Mouse (Mus musculus) stomach, postnatal 0 days (tissue): ENCODE results near the gene Ptpn6. TPM values are rescaled to one million over a fixed set of nuclear protein-coding genes. Genes with fewer than 3 reads are reported as not detected.

Experiments used
- ATAC-seq: fragments of 200-750 bp; cut with Nextera tagmentation; 2 replicates; pipeline ENCODE4 v1.8.0; 2017; ENCODE audit not compliant: low FRiP score, low TSS enrichment
- DNase-seq: peaks from one replicate; pipeline ENCODE4 v3.0.0-alpha.2; 2016; ENCODE audit warnings: low spot score
- H3K27ac ChIP-seq: fragments of 300-500 bp; sonication (generic); replicated peaks from 2 replicates; pipeline ENCODE4 v1.5.1; 2014; ENCODE audit warnings: mild to moderate bottlenecking, control low read depth
- H3K27me3 ChIP-seq: fragments of 300-500 bp; sonication (generic); 2 replicates; pipeline ENCODE4 v1.6.1; 2014; ENCODE audit warnings: low read length; ENCODE audit not compliant: control insufficient read depth, insufficient read depth
- H3K36me3 ChIP-seq: fragments of 300-500 bp; sonication (generic); 2 replicates; pipeline ENCODE4 v1.6.1; 2014; ENCODE audit warnings: low read length, mixed read lengths; ENCODE audit not compliant: control insufficient read depth, insufficient read depth
- H3K4me1 ChIP-seq: fragments of 300-500 bp; sonication (generic); replicated peaks from 2 replicates; pipeline ENCODE4 v1.6.1; 2014; ENCODE audit warnings: antibody characterized with exemption; ENCODE audit not compliant: control insufficient read depth, insufficient read depth
- H3K4me2 ChIP-seq: fragments of 300-500 bp; sonication (generic); replicated peaks from 2 replicates; pipeline ENCODE4 v1.6.1; 2014; ENCODE audit warnings: low read depth, mild to moderate bottlenecking, control low read depth, moderate library complexity
- H3K4me3 ChIP-seq: fragments of 300-500 bp; sonication (generic); 2 replicates; pipeline ENCODE4 v1.5.1; 2014; ENCODE audit warnings: low read depth, low read length, control low read depth
- H3K9ac ChIP-seq: fragments of 300-500 bp; sonication (generic); 2 replicates; pipeline ENCODE4 v1.6.1; 2014; ENCODE audit warnings: mild to moderate bottlenecking, low read length, control low read depth, mixed read lengths
- H3K9me3 ChIP-seq: fragments of 300-500 bp; sonication (generic); 2 replicates; pipeline ENCODE4 v1.6.1; 2016; ENCODE audit warnings: low read length; ENCODE audit not compliant: control insufficient read depth
- CTCF ChIP-seq: IDR thresholded peaks from 2 replicates; pipeline ENCODE4 v1.5.1; 2016; ENCODE audit warnings: antibody characterized with exemption, low read depth, mild to moderate bottlenecking, moderate library complexity
- EP300 ChIP-seq: optimal IDR thresholded peaks from 2 replicates; pipeline ENCODE3; 2016; ENCODE audit warnings: antibody characterized with exemption
- WGBS: fragments of 180-500 bp; shearing (Covaris S2); extraction: QIAGEN DNeasy Blood & Tissue Kit; methylation state at CpG from one replicate; pipeline ENCODE4 v1.1.7; 2014; 5-methylcytosine and 5-hydroxymethylcytosine counted together
- polyA plus RNA-seq: library from polyadenylated mRNA; unstranded; fragments of >200 nt; fragmentation: Nextera tagmentation; extraction: Ambion mirVana; gene quantifications from 2 replicates; pipeline ENCODE4 v1.2.1, GENCODE M21; 2015

Gene Ptpn6
- polyA plus RNA-seq, 1 experiment from 2014 or later = 15.8 TPM

- TF ChIP-seq EP300 (no peak), CTCF (no peak)
- H3K4me2 ChIP-seq = no peak overlapping the region
- H3K4me3 ChIP-seq = no peak overlapping the region
- no peaks in the 10 kb centered on the region for H3K9me3 ChIP-seq
- peaks cover 8% of the 10 kb centered on the region for H3K4me1 ChIP-seq
- 67% methylated on average over 2 of the region's 2 CpGs for WGBS
- DNase-seq (no peak), ATAC-seq (no peak)
- H3K27me3 ChIP-seq = no peaks in the 10 kb centered on the region
- H3K27ac ChIP-seq = no peak overlapping the region
- H3K36me3 ChIP-seq = peaks cover 9% of the 10 kb centered on the region; the same call in 1 of the 2 replicates
- no peak overlapping the region for H3K9ac ChIP-seq
Observed at GRCm38 (mm10) chr6:124753861-124754260, 15.3 kb upstream of the Ptpn6 start.

- Histone ChIP-seq H3K4me2 (no peak overlapping the region), H3K4me3 (no peak overlapping the region), H3K9me3 (no peaks in the 10 kb centered on the region), H3K36me3 (peaks cover 12% of the 10 kb centered on the region), H3K27ac (no peak overlapping the region), H3K4me1 (peaks cover 6% of the 10 kb centered on the region; the same call in 1 of the 2 replicates), H3K27me3 (no peaks in the 10 kb centered on the region), H3K9ac (no peak overlapping the region)
- DNase-seq (no peak), ATAC-seq (no peak)
- 78% methylated on average over 8 of the region's 8 CpGs for WGBS
- TF ChIP-seq EP300 = no peak
- no peak for TF ChIP-seq CTCF
Observed at GRCm38 (mm10) chr6:124750405-124750804, 11.9 kb upstream of the Ptpn6 start.

GRCm38 (mm10) chr6:124746654-124747632, 8.4 kb upstream of the Ptpn6 start:
- Histone ChIP-seq H3K4me2 (no peak overlapping the region), H3K27me3 (no peaks in the 10 kb centered on the region), H3K4me1 (no peaks in the 10 kb centered on the region; the same call in 1 of the 2 replicates), H3K9me3 (no peaks in the 10 kb centered on the region), H3K27ac (no peak overlapping the region), H3K4me3 (0 out of 2 replicates have a peak overlapping the region, but pooled peaks have one; percentile 59), H3K36me3 (peaks cover 23% of the 10 kb centered on the region), H3K9ac (peak overlapping the region; percentile 90; the same call in 1 of the 2 replicates)
- ATAC-seq (no peak), DNase-seq (no peak)
- WGBS = 85% methylated on average over 7 of the region's 7 CpGs
- TF ChIP-seq EP300 = no peak
- TF ChIP-seq CTCF = no peak

- peak overlapping the region; percentile 59 for H3K4me3 ChIP-seq
- no peaks in the 10 kb centered on the region; the same call in 1 of the 2 replicates for H3K4me1 ChIP-seq
- peak overlapping the region; percentile 90 for H3K9ac ChIP-seq
- no peaks in the 10 kb centered on the region for H3K27me3 ChIP-seq
- TF ChIP-seq CTCF = no peak
- TF ChIP-seq EP300 = no peak
- peaks cover 23% of the 10 kb centered on the region for H3K36me3 ChIP-seq
- DNase-seq (no peak), ATAC-seq (no peak)
- 26% methylated on average over 8 of the region's 8 CpGs for WGBS
- no peaks in the 10 kb centered on the region for H3K9me3 ChIP-seq
- H3K4me2 ChIP-seq = peak overlapping the region; percentile 100
- peak overlapping the region; percentile 91 for H3K27ac ChIP-seq
Observed at GRCm38 (mm10) chr6:124746296-124746605, 7.7 kb upstream of the Ptpn6 start.

GRCm38 (mm10) chr6:124745490-124746295, 7.2 kb upstream of the Ptpn6 start:
- WGBS = 2% methylated on average over 75 of the region's 85 CpGs

More at GRCm38 (mm10) chr6:124745490-124746295, 7.2 kb upstream of the Ptpn6 start:
- Histone ChIP-seq H3K36me3 (peaks cover 23% of the 10 kb centered on the region), H3K4me1 (no peaks in the 10 kb centered on the region; the same call in 1 of the 2 replicates), H3K4me3 (peak overlapping the region; percentile 59), H3K27me3 (no peaks in the 10 kb centered on the region), H3K9me3 (no peaks in the 10 kb centered on the region), H3K9ac (peak overlapping the region; percentile 90), H3K27ac (peak overlapping the region; percentile 91), H3K4me2 (peak overlapping the region; percentile 100)
- peak; percentile 91 for TF ChIP-seq CTCF
- peak; percentile 80 for TF ChIP-seq EP300
- ATAC-seq (peak; percentile 85), DNase-seq (peak; percentile 97)
